Comparison of ENCODE assay signal across 8 mouse cellular contexts in the genomic region with DNA sequence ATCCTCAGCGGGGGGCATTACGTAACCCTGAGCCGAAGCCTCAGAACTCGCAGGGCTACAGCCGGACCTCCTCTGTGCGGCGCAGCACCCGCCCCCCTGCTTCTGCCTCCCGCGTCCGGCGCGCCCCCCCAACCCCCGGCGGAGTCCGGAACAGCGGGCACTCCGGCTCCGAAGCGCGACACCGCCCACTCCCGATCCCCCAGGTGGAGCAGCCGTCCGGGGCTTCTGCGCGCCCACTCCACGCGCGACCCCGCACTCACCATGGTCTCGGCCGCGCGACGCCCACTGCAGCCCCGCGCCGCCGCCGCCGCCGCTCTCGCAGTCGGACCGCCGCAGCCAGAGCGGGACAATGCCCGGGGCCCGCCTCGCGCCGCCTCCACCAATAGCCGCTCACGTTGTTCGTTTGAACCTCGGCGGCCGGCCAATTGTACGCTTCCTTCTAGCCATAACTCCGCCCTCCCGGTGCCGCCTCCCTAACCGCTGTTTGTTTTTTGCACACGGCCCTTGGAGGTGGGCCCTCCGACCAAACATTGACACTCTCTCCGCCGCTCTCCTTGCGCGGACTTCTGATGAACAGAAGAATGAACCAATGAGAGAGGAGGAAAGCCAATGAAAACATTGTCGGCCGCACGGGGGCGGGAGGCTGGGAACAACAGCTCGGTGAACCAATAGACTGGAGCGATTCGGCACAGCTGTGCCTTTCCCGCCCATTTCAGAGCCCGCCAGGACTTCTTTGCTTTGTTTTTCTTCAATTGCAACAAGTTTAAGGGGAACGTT. TPM values are rescaled to one million over a fixed set of nuclear protein-coding genes. Genes with fewer than 3 reads are reported as not detected.
DNase-seq lines count a peak whose midpoint lies in the region; ATAC-seq and TF ChIP-seq lines count a peak whose summit lies in the region.

A gene (minus strand): TSS at position 367 of the 777 bp plus-strand sequence.

- peaks cover under 1% of the 10 kb centered on the region for H3K36me3 ChIP-seq in megakaryocyte, embryonic 14.5 days (replicated peaks; ENCODE audit: low read length)

- H3K4me1 ChIP-seq in cortical plate, adult 2 months (ENCODE audit: control insufficient read depth, insufficient read depth, low read length): no peaks in the 10 kb centered on the region; the same call in 1 of the 2 replicates
- H3K4me1 ChIP-seq in megakaryocyte, embryonic 14.5 days: peaks cover 25% of the 10 kb centered on the region

- TF ChIP-seq CTCF in cortical plate, adult 2 months (IDR thresholded peaks at IDR 0.05; ENCODE audit: extremely low read depth, insufficient read depth, low read length): no peak

- peak within 1 kb of the TSS; percentile 60 for H3K4me3 ChIP-seq in cortical plate, adult 2 months (ENCODE audit: insufficient read depth, low read length)
- peak within 1 kb of the TSS; percentile 95 for H3K4me3 ChIP-seq in megakaryocyte, embryonic 14.5 days (replicated peaks)

- DNase-seq in gastrocnemius, adult 8-10 months (ENCODE audit: low spot score in 2 of 2): peak; percentile 99 to 100
- peak; percentile 95 for DNase-seq in hindlimb bud, embryonic 11.5 days (ENCODE audit: extremely low spot score, low read depth, low spot score)
- peak; percentile 98 to 100 for DNase-seq in left cerebral cortex, adult 8-10 months (ENCODE audit: low spot score in 2 of 2)
- DNase-seq in right cerebral cortex, postnatal 10 days (ENCODE audit: low spot score in 2 of 2): peak; percentile 100
- peak; percentile 98 for DNase-seq in urinary bladder, postnatal 25 days (ENCODE audit: low spot score)

- H3K27ac ChIP-seq in cortical plate, adult 2 months (ENCODE audit: insufficient read depth, low read length): peak within 1 kb of the TSS; percentile 95

- peak; percentile 96 for ATAC-seq in activated CD4-positive, CD25-positive, alpha-beta regulatory T cell, adult 4 months

- TF ChIP-seq POLR2A in cortical plate, adult 2 months (IDR thresholded peaks at IDR 0.05; ENCODE audit: extremely low read depth, insufficient read depth, low read length): no peak

- no peaks in the 10 kb centered on the region for H3K9me3 ChIP-seq in megakaryocyte, embryonic 14.5 days

- no peaks in the 10 kb centered on the region for H3K27me3 ChIP-seq in megakaryocyte, embryonic 14.5 days (replicated peaks)

RNA-seq across cellular contexts. Expression of the gene that starts here (rescaled TPM):
- polyA plus RNA-seq in activated CD4-positive, CD25-positive, alpha-beta regulatory T cell, adult 4 months (2017; shearing (Covaris generic)): 100 to 1,000 TPM; 207 to 221 TPM
- polyA plus RNA-seq in cortical plate, adult 2 months (2012; rRNA removed): 81.7 and 83.3 TPM in 2 replicates
- 10 to 100 TPM; 47.7 to 58.3 (median 56.0) TPM for total RNA-seq in gastrocnemius, adult 8-10 months (2022)
- 10 to 100 TPM; 37.9 to 41.3 (median 39.0) TPM for total RNA-seq in left cerebral cortex, adult 8-10 months (2022)
- 23.2 and 32.7 TPM in 2 replicates for polyA plus RNA-seq in megakaryocyte, embryonic 14.5 days (2012; ENCODE audit: insufficient read depth, low replicate concordance)

Comparison
In these comparisons a context has a peak if more than half of its experiments do, and no peak if none do; other contexts are left out.
1. Peak in every context shown above with its lines: DNase-seq, ATAC-seq, H3K4me3 ChIP-seq and H3K27ac ChIP-seq.